Mouse (Mus musculus): Measurements from ENCODE around the gene Lmntd2.

DNA sequence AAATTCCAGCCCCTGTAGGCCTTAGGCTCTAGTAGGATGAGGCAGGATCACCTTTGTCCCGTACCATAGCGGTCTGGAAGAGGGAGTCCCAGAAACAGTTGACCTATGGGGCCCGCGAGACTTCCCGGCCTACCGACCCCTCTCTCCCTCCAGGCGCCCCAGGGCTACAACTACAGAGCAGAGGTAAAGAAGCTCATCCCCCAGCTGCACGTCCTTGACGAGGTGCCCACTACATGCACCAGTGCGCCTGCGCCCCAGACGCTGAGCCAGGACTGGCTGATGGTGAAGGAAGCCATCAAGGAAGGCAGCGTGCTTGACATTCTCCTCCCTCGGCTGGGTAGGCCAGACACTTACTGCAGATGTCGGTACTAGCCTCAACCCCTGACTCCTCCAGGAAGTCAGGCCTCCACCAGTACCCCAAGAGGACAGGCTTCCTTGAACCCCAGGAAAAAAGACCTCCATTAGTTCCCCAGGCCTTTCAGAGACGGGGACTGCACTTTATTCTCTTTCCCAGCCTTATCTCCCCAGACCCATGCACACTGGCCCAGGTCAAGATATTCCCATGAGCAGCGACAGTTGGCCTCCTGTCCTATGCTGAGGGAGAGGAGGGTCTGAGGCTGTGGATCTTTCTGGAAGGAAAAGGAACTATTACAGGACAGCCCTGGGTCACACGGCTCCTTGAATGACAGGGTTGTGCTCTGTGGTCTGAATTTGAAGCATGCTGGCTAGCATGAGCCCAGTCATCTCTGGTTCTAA is 7.5 kb downstream of the Lmntd2 start:
- TF ChIP-seq CTCF (IDR thresholded peaks at IDR 0.05; ENCODE audit: borderline replicate concordance, extremely low read depth, insufficient read depth, insufficient read length), result no peak
- TF ChIP-seq POLR2A (IDR thresholded peaks at IDR 0.05; ENCODE audit: borderline replicate concordance, extremely low read depth, insufficient read depth, insufficient read length, poor library complexity, severe bottlenecking), result no peak

Data from brain, embryonic 14.5 days (tissue).